Mouse (Mus musculus) right cerebral cortex, postnatal 25 days (tissue): Measurements from ENCODE around the gene Fuca1.

Experiments used
- DNase-seq: peaks from one replicate; pipeline ENCODE4 v3.0.0; 2022

Gene Fuca1

DNA sequence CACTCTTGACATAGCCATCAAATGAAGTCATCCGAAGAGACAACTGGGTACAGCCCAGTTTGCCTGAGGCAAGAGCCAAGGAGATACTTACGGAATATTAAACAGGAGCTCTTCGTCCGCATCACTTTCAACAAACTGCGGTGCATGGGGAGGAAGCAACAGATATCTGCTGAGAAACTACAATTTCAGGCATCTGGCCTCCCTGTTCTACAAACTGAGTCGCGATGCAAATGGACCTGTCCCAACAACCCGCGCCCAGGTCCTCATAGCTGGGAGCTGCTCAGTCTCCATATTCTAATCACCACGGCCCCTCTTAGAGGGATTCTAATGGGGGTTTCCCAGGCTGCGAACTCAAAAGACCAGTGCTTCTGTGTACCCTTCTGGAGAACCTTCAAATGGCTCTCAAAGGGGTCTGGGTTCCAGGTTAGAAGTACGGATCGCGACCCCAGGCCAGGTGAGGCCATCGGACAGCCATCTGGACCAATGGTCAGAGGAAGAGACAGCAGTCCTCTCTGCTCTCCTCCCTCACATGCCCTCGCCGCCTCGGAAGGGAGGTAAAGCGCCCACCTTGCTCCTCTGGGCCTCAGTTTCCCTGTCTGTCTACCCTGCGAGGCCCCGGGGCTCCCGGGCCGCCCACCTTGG is 65.9 kb downstream of the Fuca1 start:
- DNase-seq, result no peak

DNA sequence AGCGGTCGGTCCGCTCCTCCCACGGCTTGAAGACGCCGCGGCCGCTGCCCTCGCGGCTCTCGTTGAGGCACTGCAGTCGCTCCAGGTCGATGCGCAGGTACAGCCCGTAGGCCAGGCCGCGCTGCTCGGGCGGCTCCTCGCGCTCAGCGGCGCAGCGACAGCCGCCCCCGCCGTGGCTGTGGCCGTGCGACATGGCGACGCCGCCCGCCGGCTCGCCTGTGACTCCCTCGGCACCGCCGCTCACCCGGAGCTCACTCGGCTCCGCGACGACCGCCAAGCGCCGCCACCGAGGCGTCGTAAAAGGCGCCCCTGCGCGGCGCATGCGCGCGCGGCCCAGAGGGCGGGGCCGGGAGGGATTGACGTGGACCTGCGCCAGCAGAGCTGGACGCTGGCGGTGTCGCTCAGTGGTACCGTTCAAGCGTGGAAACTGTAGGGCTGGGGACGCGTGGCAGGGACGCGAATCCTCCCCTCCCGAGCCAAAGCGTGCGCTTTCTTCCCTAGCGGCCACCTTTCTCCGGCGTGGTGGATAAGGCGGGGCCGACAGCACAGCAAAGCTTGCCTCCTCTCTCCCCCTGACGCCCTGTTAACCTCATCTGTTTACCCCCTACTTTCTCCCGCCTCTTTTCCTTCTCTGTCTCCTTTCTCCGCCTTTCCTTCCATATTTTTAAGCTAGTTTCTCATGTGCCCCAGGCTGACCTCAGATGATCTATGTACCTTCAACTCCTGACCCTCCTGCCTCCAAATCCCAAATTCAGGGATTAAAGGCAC is 66.6 kb downstream of the Fuca1 start, which contains the start of gene Pithd1:
TSS of gene Pithd1 (minus strand) at position 322 of the 768 bp plus-strand sequence.
- DNase-seq, result peak; percentile 92

- DNase-seq, result no peak
These were observed 67.2 kb downstream of the Fuca1 start for GRCm38 (mm10) chr4:135987714-135988113.
